In the genomic region with DNA sequence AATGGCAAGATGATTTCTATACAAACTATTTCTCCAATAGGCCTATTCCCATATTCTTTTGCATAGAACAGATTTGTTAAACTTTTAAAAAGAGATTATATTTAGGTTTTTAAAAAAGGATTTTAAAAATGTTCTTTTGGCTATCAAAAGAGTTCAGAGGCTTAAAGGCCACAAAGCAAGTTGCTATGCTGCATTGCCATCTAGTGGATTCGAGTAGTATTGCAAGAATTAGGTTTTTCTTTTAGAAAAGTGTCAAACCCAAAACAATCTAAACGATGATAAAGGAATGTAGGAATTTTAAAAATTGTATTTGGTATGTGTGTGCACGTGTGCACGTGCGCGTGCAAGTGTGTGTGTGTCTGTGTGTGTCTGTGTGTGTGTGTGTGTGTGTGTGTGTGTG, we compare ENCODE assay signal across 10 mouse cellular contexts.
DNase-seq lines count a peak whose midpoint lies in the region; ATAC-seq and TF ChIP-seq lines count a peak whose summit lies in the region.
"Had no signal": no experiment of that assay in that cellular context is flagged by ENCODE, and none has a peak within 500 bp of the region (broad histone marks: within the 10 kb centered on the region; RNA-seq: fewer than 3 reads in every experiment).

No protein-coding gene starts in this region.

- no peaks in the 10 kb centered on the region for H3K27me3 ChIP-seq in hindbrain, postnatal 0 days (ENCODE audit: insufficient read depth, low read length)
- no peaks in the 10 kb centered on the region for H3K27me3 ChIP-seq in hindbrain, embryonic 12.5 days
- H3K27me3 ChIP-seq: kidney, embryonic 15.5 days had no signal

- WGBS in hindbrain, postnatal 0 days: 9% methylated on average over 6 of the region's 6 CpGs
- 6% methylated on average over 6 of the region's 6 CpGs for WGBS in hindbrain, embryonic 12.5 days

- no peak overlapping the region for H3K4me3 ChIP-seq in hindbrain, postnatal 0 days (ENCODE audit: low read length)
- H3K4me3 ChIP-seq in hindbrain, embryonic 12.5 days: no peak overlapping the region
- no peak overlapping the region for H3K4me3 ChIP-seq in cortical plate, adult 2 months (ENCODE audit: insufficient read depth, low read length)
- H3K4me3 ChIP-seq: kidney, embryonic 15.5 days had no signal

- no peak overlapping the region for H3K9ac ChIP-seq in hindbrain, postnatal 0 days (replicated peaks; ENCODE audit: low read length)
- no peak overlapping the region for H3K9ac ChIP-seq in hindbrain, embryonic 12.5 days
- H3K9ac ChIP-seq: kidney, embryonic 15.5 days had no signal

- H3K9me3 ChIP-seq in hindbrain, postnatal 0 days (ENCODE audit: low read length): no peaks in the 10 kb centered on the region
- no peaks in the 10 kb centered on the region for H3K9me3 ChIP-seq in hindbrain, embryonic 12.5 days (replicated peaks)
- H3K9me3 ChIP-seq: kidney, embryonic 15.5 days had no signal

- peak; percentile 79 for TF ChIP-seq CTCF in hindbrain, postnatal 0 days (IDR thresholded peaks at IDR 0.05; ENCODE audit: low read depth)
- peak; percentile 6; the same call in 1 of the 2 replicates for TF ChIP-seq CTCF in cortical plate, adult 2 months (IDR thresholded peaks at IDR 0.05; ENCODE audit: extremely low read depth, insufficient read depth, low read length)

- no peaks in the 10 kb centered on the region for H3K36me3 ChIP-seq in hindbrain, postnatal 0 days (ENCODE audit: insufficient read depth, low read length)
- no peaks in the 10 kb centered on the region for H3K36me3 ChIP-seq in hindbrain, embryonic 12.5 days
- H3K36me3 ChIP-seq: kidney, embryonic 15.5 days had no signal

- H3K4me1 ChIP-seq in hindbrain, postnatal 0 days (ENCODE audit: insufficient read depth, low read length): no peaks in the 10 kb centered on the region
- H3K4me1 ChIP-seq in hindbrain, embryonic 12.5 days: no peaks in the 10 kb centered on the region
- H3K4me1 ChIP-seq in cortical plate, adult 2 months (ENCODE audit: control insufficient read depth, insufficient read depth, low read length): no peaks in the 10 kb centered on the region
- H3K4me1 ChIP-seq: kidney, embryonic 15.5 days had no signal

- TF ChIP-seq POLR2A in cortical plate, adult 2 months (IDR thresholded peaks at IDR 0.05; ENCODE audit: extremely low read depth, insufficient read depth, low read length): no peak

- ATAC-seq in hindbrain, postnatal 0 days: no peak
- no peak for ATAC-seq in hindbrain, embryonic 12.5 days (ENCODE audit: low FRiP score)
- ATAC-seq in megakaryocyte-erythroid progenitor cell, adult 5-6 weeks (replicated peaks; ENCODE audit: low FRiP score, low TSS enrichment, poor library complexity, severe bottlenecking): no peak
- ATAC-seq: forebrain, embryonic 16.5 days had no signal

- no peak overlapping the region for H3K4me2 ChIP-seq in hindbrain, postnatal 0 days (ENCODE audit: low read depth, low read length)
- no peak overlapping the region for H3K4me2 ChIP-seq in hindbrain, embryonic 12.5 days (replicated peaks)
- H3K4me2 ChIP-seq: kidney, embryonic 15.5 days had no signal

- no peak overlapping the region for H3K27ac ChIP-seq in hindbrain, postnatal 0 days
- no peak overlapping the region for H3K27ac ChIP-seq in hindbrain, embryonic 12.5 days
- H3K27ac ChIP-seq in cortical plate, adult 2 months (ENCODE audit: insufficient read depth, low read length): no peak overlapping the region
- H3K27ac ChIP-seq: kidney, embryonic 15.5 days had no signal

- peak; percentile 68 for DNase-seq in hindbrain, postnatal 0 days (ENCODE audit: low spot score)
- peak; percentile 80 for DNase-seq in thymus, postnatal 0 days (ENCODE audit: low spot score)
- DNase-seq in thymus, postnatal 36 days: no peak
- DNase-seq in left cerebral cortex, adult 8-10 months (ENCODE audit: low spot score in 2 of 2): no peak
- no peak for DNase-seq in adrenal gland, adult 18-20 months (ENCODE audit: low spot score in 2 of 2)

Comparison
In these comparisons a context has a peak if more than half of its experiments do, and no peak if none do; other contexts are left out.
1. DNase-seq: peak in hindbrain, postnatal 0 days (single experiment) and thymus, postnatal 0 days (single experiment); none in thymus, postnatal 36 days (0 of 2), left cerebral cortex, adult 8-10 months (0 of 2) and adrenal gland, adult 18-20 months (0 of 2).